In the genomic region with DNA sequence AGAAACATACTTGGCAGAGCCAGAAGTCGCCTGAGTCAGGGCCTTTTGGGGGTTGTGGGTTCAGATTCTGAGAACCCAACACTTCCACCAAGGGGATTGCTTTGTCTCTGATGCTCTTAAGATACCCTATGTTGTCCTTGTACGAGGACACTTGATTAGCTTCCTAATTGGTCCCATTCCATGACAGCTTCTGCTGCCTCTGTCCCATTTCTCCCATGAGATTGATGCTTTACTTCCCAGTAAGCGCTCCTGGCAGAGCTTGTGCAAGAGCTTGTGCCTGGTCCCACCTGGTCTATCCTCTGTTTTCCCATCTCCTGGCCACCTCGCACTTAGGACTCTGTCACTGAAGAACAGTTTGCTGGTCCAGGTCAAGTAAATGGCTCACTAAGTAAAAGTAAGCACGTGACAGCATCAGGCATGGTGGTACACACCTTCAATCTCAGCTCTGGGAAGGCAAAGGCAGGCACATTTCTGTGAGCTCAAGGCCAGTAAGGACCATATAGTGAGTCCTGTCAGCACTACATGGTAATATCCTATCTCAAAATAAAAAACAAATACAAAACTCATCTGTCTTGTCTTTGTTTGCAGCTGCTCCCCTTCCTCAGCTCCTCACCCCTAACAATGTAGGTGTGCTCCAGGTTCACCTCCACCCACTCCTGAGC, we compare ENCODE assay signal across 8 mouse cellular contexts. TPM values are rescaled to one million over a fixed set of nuclear protein-coding genes. Genes with fewer than 3 reads are reported as not detected.
A peak's percentile ranks its signal among the peaks of the same experiment; 100 is the strongest.
DNase-seq lines count a peak whose midpoint lies in the region; ATAC-seq and TF ChIP-seq lines count a peak whose summit lies in the region.
"Not testable (repeated sequence)": the region's sequence is repeated elsewhere in the genome, so short reads cannot be mapped to it uniquely, and the experiment has no call there.

No protein-coding gene starts in this region.

- TF ChIP-seq POLR2A in limb, embryonic 14.5 days (IDR thresholded peaks at IDR 0.05; ENCODE audit: borderline replicate concordance, extremely low read depth, insufficient read depth, insufficient read length): not testable (repeated sequence)

- not testable (repeated sequence) for H3K36me3 ChIP-seq in forebrain, postnatal 0 days (ENCODE audit: insufficient read depth); heart, embryonic 16.5 days (ENCODE audit: control insufficient read depth, insufficient read depth); kidney, embryonic 14.5 days (ENCODE audit: control insufficient read depth, insufficient read depth, low read length); limb, embryonic 14.5 days (ENCODE audit: control insufficient read depth, insufficient read depth, low read length); midbrain, embryonic 13.5 days

- H3K4me1 ChIP-seq in forebrain, postnatal 0 days (ENCODE audit: insufficient read depth); heart, embryonic 16.5 days (ENCODE audit: control insufficient read depth, insufficient read depth, low read length); kidney, embryonic 14.5 days (ENCODE audit: control insufficient read depth, insufficient read depth, low read length); limb, embryonic 14.5 days (ENCODE audit: control insufficient read depth, insufficient read depth, low read length); midbrain, embryonic 13.5 days (replicated peaks): not testable (repeated sequence)

- not testable (repeated sequence) for H3K4me3 ChIP-seq in forebrain, postnatal 0 days (ENCODE audit: low read depth, low read length); heart, embryonic 16.5 days (ENCODE audit: low read length); kidney, embryonic 14.5 days (ENCODE audit: low read length); limb, embryonic 14.5 days (replicated peaks; ENCODE audit: low read length); midbrain, embryonic 13.5 days (replicated peaks)

- TF ChIP-seq CTCF in forebrain, postnatal 0 days (IDR thresholded peaks at IDR 0.05; ENCODE audit: low read depth): not testable (repeated sequence)

- peak; percentile 21 to 52 for DNase-seq in cerebellum, adult 18-20 months
- not testable (repeated sequence) for DNase-seq in forebrain, postnatal 0 days
- DNase-seq in limb, embryonic 14.5 days (ENCODE audit: low spot score): peak; percentile 12
- DNase-seq in spleen, postnatal 10 days (ENCODE audit: low spot score in 2 of 2): peak; percentile 56 to 80
- peak; percentile 78 for DNase-seq in yolk sac, embryonic 10.5 days (ENCODE audit: low spot score)

- not testable (repeated sequence) for H3K27me3 ChIP-seq in forebrain, postnatal 0 days (ENCODE audit: insufficient read depth, low read length); heart, embryonic 16.5 days (ENCODE audit: control insufficient read depth, insufficient read depth, low read length); kidney, embryonic 14.5 days (ENCODE audit: control insufficient read depth, insufficient read depth, low read length); limb, embryonic 14.5 days (ENCODE audit: control insufficient read depth, insufficient read depth, low read length); midbrain, embryonic 13.5 days

- H3K4me2 ChIP-seq in forebrain, postnatal 0 days (ENCODE audit: low read depth); heart, embryonic 16.5 days (ENCODE audit: low read depth, low read length); kidney, embryonic 14.5 days (replicated peaks; ENCODE audit: low read depth, low read length); limb, embryonic 14.5 days (replicated peaks; ENCODE audit: low read depth, low read length, severe bottlenecking); midbrain, embryonic 13.5 days (replicated peaks): not testable (repeated sequence)

- H3K9ac ChIP-seq in forebrain, postnatal 0 days; heart, embryonic 16.5 days (ENCODE audit: low read length); kidney, embryonic 14.5 days (ENCODE audit: low read depth, low read length); limb, embryonic 14.5 days (ENCODE audit: low read depth, low read length, severe bottlenecking); midbrain, embryonic 13.5 days (replicated peaks): not testable (repeated sequence)

- peaks cover 14% of the 10 kb centered on the region for H3K9me3 ChIP-seq in forebrain, postnatal 0 days (ENCODE audit: low read length)
- H3K9me3 ChIP-seq in heart, embryonic 16.5 days (replicated peaks; ENCODE audit: control insufficient read depth, low read length); kidney, embryonic 14.5 days (ENCODE audit: control insufficient read depth, low read length); limb, embryonic 14.5 days (ENCODE audit: control insufficient read depth, low read length): not testable (repeated sequence)
- peaks cover 20% of the 10 kb centered on the region for H3K9me3 ChIP-seq in midbrain, embryonic 13.5 days

- 0 out of 2 replicates have a peak, but pooled peaks have one; percentile 9 for ATAC-seq in forebrain, postnatal 0 days
- peak; percentile 16; the same call in 1 of the 2 replicates for ATAC-seq in heart, embryonic 16.5 days (replicated peaks; ENCODE audit: extremely low read depth, insufficient read depth, low FRiP score)
- peak; percentile 37 for ATAC-seq in kidney, embryonic 14.5 days (ENCODE audit: low FRiP score, low TSS enrichment)
- ATAC-seq in limb, embryonic 14.5 days (ENCODE audit: low FRiP score, low read depth): peak; percentile 17; the same call in 1 of the 2 replicates
- ATAC-seq in midbrain, embryonic 13.5 days: peak; percentile 53

- 69% methylated on average over 5 of the region's 5 CpGs for WGBS in forebrain, postnatal 0 days
- 58% methylated on average over 5 of the region's 5 CpGs for WGBS in heart, embryonic 16.5 days
- 64% methylated on average over 5 of the region's 5 CpGs for WGBS in kidney, embryonic 14.5 days
- whole genome bisulfite sequencing in limb, embryonic 14.5 days: 62% methylated on average over 5 of the region's 5 CpGs
- 70% methylated on average over 5 of the region's 5 CpGs for WGBS in midbrain, embryonic 13.5 days

- H3K27ac ChIP-seq in forebrain, postnatal 0 days (ENCODE audit: low read depth, low read length); heart, embryonic 16.5 days (ENCODE audit: low read length); kidney, embryonic 14.5 days (ENCODE audit: low read depth, low read length); limb, embryonic 14.5 days (replicated peaks; ENCODE audit: low read depth, low read length); midbrain, embryonic 13.5 days: not testable (repeated sequence)

RNA-seq across cellular contexts. Expression of a gene that starts 30.9 kb away (rescaled TPM):
- 17.7 and 22.8 TPM in 2 replicates for total RNA-seq in forebrain, postnatal 0 days (2014; rRNA removed)
- 4.7 and 8.7 TPM in 2 replicates for polyA plus RNA-seq in forebrain, postnatal 0 days (2015; fragmentation: Nextera tagmentation; extraction: Ambion mirVana)
- 12.0 and 12.1 TPM in 2 replicates for polyA plus RNA-seq in heart, embryonic 16.5 days (2015; fragmentation: Nextera tagmentation; extraction: Ambion mirVana)
- polyA plus RNA-seq in kidney, embryonic 14.5 days (2014; fragmentation: Nextera tagmentation; extraction: Ambion mirVana): 10.5 and 12.7 TPM in 2 replicates
- polyA plus RNA-seq in limb, embryonic 14.5 days (2012; rRNA removed): 34.6 and 39.4 TPM in 2 replicates
- polyA plus RNA-seq in limb, embryonic 14.5 days (2014; fragmentation: Nextera tagmentation; extraction: Ambion mirVana): 10.1 and 11.7 TPM in 2 replicates
- polyA plus RNA-seq in midbrain, embryonic 13.5 days (2015; fragmentation: Nextera tagmentation; extraction: Ambion mirVana): 17.9 and 18.6 TPM in 2 replicates

RNA-seq across cellular contexts. Expression of a gene that starts 39.8 kb away (rescaled TPM):
- total RNA-seq in forebrain, postnatal 0 days (2014; rRNA removed): 55.6 and 79.4 TPM in 2 replicates
- polyA plus RNA-seq in forebrain, postnatal 0 days (2015; fragmentation: Nextera tagmentation; extraction: Ambion mirVana): 31.4 and 36.5 TPM in 2 replicates
- polyA plus RNA-seq in heart, embryonic 16.5 days (2015; fragmentation: Nextera tagmentation; extraction: Ambion mirVana): 29.2 and 31.9 TPM in 2 replicates
- polyA plus RNA-seq in kidney, embryonic 14.5 days (2014; fragmentation: Nextera tagmentation; extraction: Ambion mirVana): 46.8 and 65.8 TPM in 2 replicates
- polyA plus RNA-seq in limb, embryonic 14.5 days (2012; rRNA removed): 87.8 and 103 TPM in 2 replicates
- 55.9 and 68.7 TPM in 2 replicates for polyA plus RNA-seq in limb, embryonic 14.5 days (2014; fragmentation: Nextera tagmentation; extraction: Ambion mirVana)
- polyA plus RNA-seq in midbrain, embryonic 13.5 days (2015; fragmentation: Nextera tagmentation; extraction: Ambion mirVana): 54.4 and 55.6 TPM in 2 replicates
